ENCODE assay signal across 16 mouse cellular contexts in the genomic region with DNA sequence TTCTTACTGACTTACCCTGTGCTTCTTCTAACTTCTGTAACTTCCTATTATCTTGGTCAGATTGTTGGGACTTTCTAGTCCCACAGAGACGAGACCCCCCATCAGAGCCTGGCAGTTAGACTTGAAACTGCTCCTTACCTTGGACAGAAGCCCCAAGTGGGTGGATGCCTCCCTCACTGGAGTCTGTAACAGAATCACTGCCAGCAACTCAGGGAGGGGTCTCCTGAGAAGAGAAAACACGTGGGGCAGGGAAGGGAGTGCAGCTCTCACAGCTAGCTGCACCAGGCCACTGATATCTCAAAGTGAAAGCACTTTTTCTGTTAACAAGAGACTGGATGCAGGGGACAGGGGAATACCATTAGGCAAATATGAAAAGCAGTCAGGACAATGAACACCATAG.
DNase-seq lines count a peak whose midpoint lies in the region; ATAC-seq lines count a peak whose summit lies in the region.
"Had no signal": no experiment of that assay in that cellular context is flagged by ENCODE, and none has a peak within 500 bp of the region (broad histone marks: within the 10 kb centered on the region; RNA-seq: fewer than 3 reads in every experiment).

No protein-coding gene starts in this region.

- peak; percentile 31 to 62 for DNase-seq in cerebellum, postnatal 14 days
- no peak for DNase-seq in cerebellum, adult 9-10 months
- DNase-seq in embryonic facial prominence, embryonic 14.5 days (ENCODE audit: low spot score): peak; percentile 1
- DNase-seq in embryonic facial prominence, embryonic 10.5 days (ENCODE audit: low spot score): no peak
- DNase-seq: adrenal gland, adult 2 months; adrenal gland, postnatal 10 days; adrenal gland, postnatal 25 days; cerebellum, adult 8-10 months; embryo, embryonic 11 days had no signal

- H3K4me2 ChIP-seq in embryonic facial prominence, embryonic 14.5 days (ENCODE audit: low read depth, low read length): no peak overlapping the region
- H3K4me2 ChIP-seq: embryonic facial prominence, embryonic 12.5 days; embryonic facial prominence, embryonic 15.5 days; forebrain, embryonic 12.5 days had no signal

- H3K4me3 ChIP-seq in embryonic facial prominence, embryonic 14.5 days (ENCODE audit: low read depth, low read length): no peak overlapping the region
- no peak overlapping the region for H3K4me3 ChIP-seq in embryonic facial prominence, embryonic 10.5 days
- H3K4me3 ChIP-seq: embryonic facial prominence, embryonic 12.5 days; embryonic facial prominence, embryonic 15.5 days; erythroblast, embryonic 14.5 days; forebrain, embryonic 10.5 days; forebrain, embryonic 12.5 days had no signal

- no peaks in the 10 kb centered on the region for H3K36me3 ChIP-seq in embryonic facial prominence, embryonic 14.5 days (ENCODE audit: control insufficient read depth, insufficient read depth, low read length)
- no peaks in the 10 kb centered on the region for H3K36me3 ChIP-seq in embryonic facial prominence, embryonic 10.5 days (replicated peaks)
- H3K36me3 ChIP-seq: embryonic facial prominence, embryonic 12.5 days; embryonic facial prominence, embryonic 15.5 days; forebrain, embryonic 10.5 days; forebrain, embryonic 12.5 days had no signal

- no peaks in the 10 kb centered on the region for H3K9me3 ChIP-seq in embryonic facial prominence, embryonic 14.5 days (ENCODE audit: control insufficient read depth, low read length)
- no peaks in the 10 kb centered on the region for H3K9me3 ChIP-seq in embryonic facial prominence, embryonic 10.5 days
- H3K9me3 ChIP-seq: embryonic facial prominence, embryonic 12.5 days; embryonic facial prominence, embryonic 15.5 days; forebrain, embryonic 10.5 days; forebrain, embryonic 12.5 days had no signal

- ATAC-seq in embryonic facial prominence, embryonic 14.5 days (ENCODE audit: low read depth): no peak
- ATAC-seq: forebrain, embryonic 14.5 days; forebrain, embryonic 16.5 days had no signal

- H3K27me3 ChIP-seq in embryonic facial prominence, embryonic 14.5 days (replicated peaks; ENCODE audit: control insufficient read depth, insufficient read depth, low read length): no peaks in the 10 kb centered on the region
- H3K27me3 ChIP-seq in embryonic facial prominence, embryonic 10.5 days (replicated peaks; ENCODE audit: low read depth, poor library complexity, severe bottlenecking): no peaks in the 10 kb centered on the region
- H3K27me3 ChIP-seq: embryonic facial prominence, embryonic 12.5 days; embryonic facial prominence, embryonic 15.5 days; forebrain, embryonic 12.5 days had no signal

- no peaks in the 10 kb centered on the region for H3K4me1 ChIP-seq in embryonic facial prominence, embryonic 14.5 days (ENCODE audit: control insufficient read depth, insufficient read depth, low read length)
- H3K4me1 ChIP-seq in embryonic facial prominence, embryonic 10.5 days: no peaks in the 10 kb centered on the region
- H3K4me1 ChIP-seq: embryonic facial prominence, embryonic 12.5 days; embryonic facial prominence, embryonic 15.5 days; forebrain, embryonic 10.5 days; forebrain, embryonic 12.5 days had no signal

- H3K27ac ChIP-seq in embryonic facial prominence, embryonic 14.5 days (replicated peaks; ENCODE audit: low read depth, low read length): no peak overlapping the region
- H3K27ac ChIP-seq in embryonic facial prominence, embryonic 10.5 days (replicated peaks): no peak overlapping the region
- H3K27ac ChIP-seq: embryonic facial prominence, embryonic 12.5 days; embryonic facial prominence, embryonic 15.5 days; forebrain, embryonic 10.5 days; forebrain, embryonic 12.5 days had no signal

- WGBS in embryonic facial prominence, embryonic 14.5 days: 45% methylated on average over 2 of the region's 2 CpGs
- WGBS in embryonic facial prominence, embryonic 10.5 days: 53% methylated on average over 2 of the region's 2 CpGs

- H3K9ac ChIP-seq in embryonic facial prominence, embryonic 14.5 days (ENCODE audit: low read depth, low read length): no peak overlapping the region
- H3K9ac ChIP-seq: embryonic facial prominence, embryonic 12.5 days; embryonic facial prominence, embryonic 15.5 days; forebrain, embryonic 12.5 days had no signal

Comparison
In these comparisons a context has a peak if more than half of its experiments do, and no peak if none do; other contexts are left out.
1. DNase-seq: peak in cerebellum, postnatal 14 days (2 of 2) and embryonic facial prominence, embryonic 14.5 days (single experiment); none in cerebellum, adult 9-10 months (single experiment) and embryonic facial prominence, embryonic 10.5 days (single experiment).